Mouse (Mus musculus) stomach, postnatal 0 days (tissue): ENCODE data around the gene Ltb4r2. TPM values are rescaled to one million over a fixed set of nuclear protein-coding genes. Genes with fewer than 3 reads are reported as not detected.

Source experiments
- ATAC-seq: fragments of 200-750 bp; cut with Nextera tagmentation; 2 replicates; pipeline ENCODE4 v1.8.0; 2017; ENCODE audit not compliant: low FRiP score, low TSS enrichment
- DNase-seq: peaks from one replicate; pipeline ENCODE4 v3.0.0-alpha.2; 2016; ENCODE audit warnings: low spot score
- H3K27ac ChIP-seq: fragments of 300-500 bp; sonication (generic); replicated peaks from 2 replicates; pipeline ENCODE4 v1.5.1; 2014; ENCODE audit warnings: mild to moderate bottlenecking, control low read depth
- H3K27me3 ChIP-seq: fragments of 300-500 bp; sonication (generic); 2 replicates; pipeline ENCODE4 v1.6.1; 2014; ENCODE audit warnings: low read length; ENCODE audit not compliant: control insufficient read depth, insufficient read depth
- H3K36me3 ChIP-seq: fragments of 300-500 bp; sonication (generic); 2 replicates; pipeline ENCODE4 v1.6.1; 2014; ENCODE audit warnings: low read length, mixed read lengths; ENCODE audit not compliant: control insufficient read depth, insufficient read depth
- H3K4me1 ChIP-seq: fragments of 300-500 bp; sonication (generic); replicated peaks from 2 replicates; pipeline ENCODE4 v1.6.1; 2014; ENCODE audit warnings: antibody characterized with exemption; ENCODE audit not compliant: control insufficient read depth, insufficient read depth
- H3K4me2 ChIP-seq: fragments of 300-500 bp; sonication (generic); replicated peaks from 2 replicates; pipeline ENCODE4 v1.6.1; 2014; ENCODE audit warnings: low read depth, mild to moderate bottlenecking, control low read depth, moderate library complexity
- H3K4me3 ChIP-seq: fragments of 300-500 bp; sonication (generic); 2 replicates; pipeline ENCODE4 v1.5.1; 2014; ENCODE audit warnings: low read depth, low read length, control low read depth
- H3K9ac ChIP-seq: fragments of 300-500 bp; sonication (generic); 2 replicates; pipeline ENCODE4 v1.6.1; 2014; ENCODE audit warnings: mild to moderate bottlenecking, low read length, control low read depth, mixed read lengths
- H3K9me3 ChIP-seq: fragments of 300-500 bp; sonication (generic); 2 replicates; pipeline ENCODE4 v1.6.1; 2016; ENCODE audit warnings: low read length; ENCODE audit not compliant: control insufficient read depth
- CTCF ChIP-seq: IDR thresholded peaks from 2 replicates; pipeline ENCODE4 v1.5.1; 2016; ENCODE audit warnings: antibody characterized with exemption, low read depth, mild to moderate bottlenecking, moderate library complexity
- EP300 ChIP-seq: optimal IDR thresholded peaks from 2 replicates; pipeline ENCODE3; 2016; ENCODE audit warnings: antibody characterized with exemption
- WGBS: fragments of 180-500 bp; shearing (Covaris S2); extraction: QIAGEN DNeasy Blood & Tissue Kit; methylation state at CpG from one replicate; pipeline ENCODE4 v1.1.7; 2014; 5-methylcytosine and 5-hydroxymethylcytosine counted together
- polyA plus RNA-seq: library from polyadenylated mRNA; unstranded; fragments of >200 nt; fragmentation: Nextera tagmentation; extraction: Ambion mirVana; gene quantifications from 2 replicates; pipeline ENCODE4 v1.2.1, GENCODE M21; 2015

Gene Ltb4r2
- polyA plus RNA-seq, 1 experiment from 2014 or later, result 3.2 TPM

GRCm38 (mm10) chr14:55783171-55783957, 22.1 kb downstream of the Ltb4r2 start:
- whole genome bisulfite sequencing, result 10% methylated on average over 31 of the region's 31 CpGs
- TF ChIP-seq CTCF, result no peak; the same call in 1 of the 2 replicates
- no peak for TF ChIP-seq EP300
- Histone ChIP-seq H3K27ac (peak overlapping the region; percentile 77), H3K27me3 (no peaks in the 10 kb centered on the region), H3K4me1 (peaks cover 3% of the 10 kb centered on the region), H3K36me3 (no peaks in the 10 kb centered on the region), H3K9ac (peak overlapping the region; percentile 61), H3K4me3 (peak overlapping the region; percentile 41), H3K9me3 (no peaks in the 10 kb centered on the region), H3K4me2 (peak overlapping the region; percentile 66)
- peak; percentile 17 for DNase-seq
- ATAC-seq, result no peak

- Histone ChIP-seq H3K9ac (peak within 1 kb of the TSS; percentile 61), H3K36me3 (no peaks in the 10 kb centered on the region), H3K27ac (peak within 1 kb of the TSS; percentile 77), H3K4me1 (peaks cover 4% of the 10 kb centered on the region), H3K9me3 (no peaks in the 10 kb centered on the region), H3K27me3 (no peaks in the 10 kb centered on the region), H3K4me3 (peak within 1 kb of the TSS; percentile 41), H3K4me2 (peak within 1 kb of the TSS; percentile 66)
- DNase-seq (no peak), ATAC-seq (no peak)
- TF ChIP-seq EP300 (no peak), CTCF (no peak)
- WGBS, result 20% methylated on average over 13 of the region's 13 CpGs
These were observed 22.7 kb downstream of the Ltb4r2 start, which contains the start of gene Adcy4 for GRCm38 (mm10) chr14:55783958-55784235. TSS of gene Adcy4 (minus strand) at chr14:55784095.

DNA sequence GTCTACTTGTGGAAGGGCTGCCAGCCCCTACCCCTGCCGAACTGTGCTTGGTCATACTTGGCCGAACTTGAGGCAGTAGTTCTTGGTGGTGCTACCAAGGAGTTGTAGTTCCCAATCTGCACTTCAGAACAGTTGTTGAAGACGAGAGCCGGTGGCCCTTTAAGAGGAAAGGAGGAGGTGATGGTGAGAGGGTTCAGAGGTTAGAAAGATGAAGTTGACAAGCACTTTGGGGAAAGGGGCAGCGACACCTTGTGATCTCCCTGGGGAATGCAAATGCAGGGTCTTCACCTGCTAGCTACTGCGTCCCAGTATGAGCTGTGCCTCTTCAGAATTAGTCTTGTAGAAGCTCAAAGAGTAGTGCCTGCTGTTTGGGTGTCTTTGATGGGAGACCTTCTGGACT, 24.0 kb downstream of the Ltb4r2 start:
- no peak overlapping the region for H3K27ac ChIP-seq
- no peak overlapping the region for H3K9ac ChIP-seq
- WGBS, result 44% methylated on average over 6 of the region's 6 CpGs
- H3K27me3 ChIP-seq, result no peaks in the 10 kb centered on the region
- peaks cover 4% of the 10 kb centered on the region for H3K4me1 ChIP-seq
- DNase-seq, result no peak
- no peak overlapping the region for H3K4me2 ChIP-seq
- peak; percentile 45 for TF ChIP-seq CTCF
- no peak for TF ChIP-seq EP300
- no peaks in the 10 kb centered on the region for H3K9me3 ChIP-seq
- ATAC-seq, result no peak
- H3K36me3 ChIP-seq, result no peaks in the 10 kb centered on the region
- no peak overlapping the region for H3K4me3 ChIP-seq

DNA sequence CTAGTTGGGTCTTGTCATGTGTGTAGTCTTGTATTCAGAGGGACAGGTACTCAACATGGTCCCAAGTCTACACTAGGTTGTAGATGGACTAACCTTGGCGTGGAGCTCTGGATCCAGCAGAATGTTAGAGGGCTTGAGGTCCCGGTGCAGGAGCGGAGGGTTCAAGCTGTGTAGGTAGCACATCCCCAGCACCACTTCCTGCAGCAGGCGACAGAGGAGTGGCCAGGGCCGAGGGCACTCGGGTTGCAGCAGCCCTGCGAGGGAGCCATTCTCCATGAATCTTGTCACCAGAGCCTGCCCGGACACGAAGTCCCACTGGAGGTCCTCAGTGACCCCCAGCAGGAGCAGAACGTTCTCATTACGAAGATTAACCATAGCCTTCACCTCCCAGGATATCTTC, 26.5 kb downstream of the Ltb4r2 start:
- no peak overlapping the region for H3K9ac ChIP-seq
- TF ChIP-seq CTCF (no peak), EP300 (no peak)

DNA sequence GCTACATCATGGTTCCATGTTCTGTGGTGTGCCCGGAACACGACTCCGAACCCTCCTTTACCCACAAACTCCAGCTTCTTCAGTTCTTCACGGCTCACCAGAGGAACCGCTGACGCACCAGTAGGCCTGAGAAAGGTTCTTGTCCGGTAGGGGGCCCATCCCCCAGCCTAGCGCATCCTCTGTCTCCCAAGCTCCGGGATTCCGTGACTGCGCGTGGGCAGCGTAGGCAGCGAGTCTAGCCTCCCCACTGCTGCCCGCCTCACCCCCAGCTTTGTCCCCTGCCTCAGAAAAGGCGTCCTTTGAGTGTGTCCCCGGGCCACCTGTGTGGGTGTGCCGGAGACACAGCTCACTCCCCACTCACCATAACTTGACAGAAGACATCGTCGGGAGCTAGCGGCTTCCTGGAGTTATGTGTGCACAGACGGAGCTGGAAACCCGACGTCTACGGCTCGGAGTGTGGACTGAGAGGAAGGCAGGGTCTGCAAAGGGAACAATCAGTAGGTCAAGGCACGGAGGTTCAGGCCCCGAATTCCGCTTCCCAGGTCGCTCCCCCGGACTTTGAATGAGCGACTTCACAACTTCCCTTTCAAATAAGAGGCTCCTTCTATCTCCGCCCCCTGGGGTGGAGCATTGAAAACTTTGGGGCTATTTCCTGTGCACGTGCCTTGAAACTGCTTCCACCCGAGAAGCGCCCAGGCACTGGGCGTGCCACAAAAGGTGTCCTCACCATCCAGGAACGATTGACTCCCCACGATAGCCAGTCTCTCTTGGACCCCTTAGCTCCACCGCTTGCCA, 27.2 kb downstream of the Ltb4r2 start, which contains the start of gene Ripk3:
TSS of gene Ripk3 (minus strand) at position 610 of the 795 bp plus-strand sequence.
- H3K27ac ChIP-seq, result no peak within 1 kb of the TSS
- ATAC-seq (peak; percentile 7; the same call in 1 of the 2 replicates), DNase-seq (peak; percentile 43)
- TF ChIP-seq EP300 (no peak), CTCF (peak; percentile 30; the same call in 1 of the 2 replicates)
- 5% methylated on average over 40 of the region's 40 CpGs for WGBS
- no peaks in the 10 kb centered on the region for H3K27me3 ChIP-seq
- H3K4me3 ChIP-seq, result peak within 1 kb of the TSS; percentile 45
- H3K9ac ChIP-seq, result peak within 1 kb of the TSS; percentile 41
- peaks cover 4% of the 10 kb centered on the region for H3K4me1 ChIP-seq
- no peaks in the 10 kb centered on the region for H3K36me3 ChIP-seq
- H3K4me2 ChIP-seq, result peak within 1 kb of the TSS; percentile 64
- no peaks in the 10 kb centered on the region for H3K9me3 ChIP-seq

More for the DNA sequence above, 26.5 kb downstream of the Ltb4r2 start:
- DNase-seq, result no peak
- Histone ChIP-seq H3K4me2 (peak overlapping the region; percentile 64), H3K27me3 (no peaks in the 10 kb centered on the region), H3K36me3 (no peaks in the 10 kb centered on the region), H3K27ac (no peak overlapping the region), H3K4me3 (no peak overlapping the region), H3K4me1 (peaks cover 4% of the 10 kb centered on the region), H3K9me3 (no peaks in the 10 kb centered on the region)
- WGBS, result 40% methylated on average over 11 of the region's 11 CpGs
- no peak for ATAC-seq
